Mouse (Mus musculus) skeletal muscle tissue, adult 2 months (tissue): Measurements from ENCODE around the gene Ubash3b.
A peak's percentile ranks its signal among the peaks of the same experiment; 100 is the strongest.

Experiments
- DNase-seq: peaks from one replicate; pipeline ENCODE4 v3.0.0-alpha.2; 2012; ENCODE audit warnings: low read depth, low spot score

The Ubash3b gene

DNA sequence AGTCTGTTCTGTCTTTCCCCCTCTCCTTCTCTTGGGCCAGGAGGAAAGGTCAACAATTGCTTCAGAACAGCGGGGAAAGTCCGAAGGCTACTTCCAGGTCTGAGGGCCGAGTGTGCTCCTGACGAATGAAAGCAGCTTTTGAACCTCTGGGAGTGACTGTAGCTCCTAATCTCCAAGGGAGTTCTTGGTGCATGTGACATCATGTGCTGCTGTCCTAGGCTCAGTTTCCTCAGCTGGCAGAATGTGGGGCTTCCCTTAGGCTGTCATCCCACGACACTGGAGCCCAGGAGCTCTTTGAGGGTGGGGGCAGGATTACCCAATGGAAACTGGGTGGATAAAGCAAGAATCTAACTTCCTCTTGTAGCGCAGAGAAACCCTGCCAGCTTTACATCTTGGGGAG, at the start of gene Ubash3b:
Ubash3b (minus strand) TSS at position 285 of the 400 bp plus-strand sequence.
- no peak for DNase-seq

DNA sequence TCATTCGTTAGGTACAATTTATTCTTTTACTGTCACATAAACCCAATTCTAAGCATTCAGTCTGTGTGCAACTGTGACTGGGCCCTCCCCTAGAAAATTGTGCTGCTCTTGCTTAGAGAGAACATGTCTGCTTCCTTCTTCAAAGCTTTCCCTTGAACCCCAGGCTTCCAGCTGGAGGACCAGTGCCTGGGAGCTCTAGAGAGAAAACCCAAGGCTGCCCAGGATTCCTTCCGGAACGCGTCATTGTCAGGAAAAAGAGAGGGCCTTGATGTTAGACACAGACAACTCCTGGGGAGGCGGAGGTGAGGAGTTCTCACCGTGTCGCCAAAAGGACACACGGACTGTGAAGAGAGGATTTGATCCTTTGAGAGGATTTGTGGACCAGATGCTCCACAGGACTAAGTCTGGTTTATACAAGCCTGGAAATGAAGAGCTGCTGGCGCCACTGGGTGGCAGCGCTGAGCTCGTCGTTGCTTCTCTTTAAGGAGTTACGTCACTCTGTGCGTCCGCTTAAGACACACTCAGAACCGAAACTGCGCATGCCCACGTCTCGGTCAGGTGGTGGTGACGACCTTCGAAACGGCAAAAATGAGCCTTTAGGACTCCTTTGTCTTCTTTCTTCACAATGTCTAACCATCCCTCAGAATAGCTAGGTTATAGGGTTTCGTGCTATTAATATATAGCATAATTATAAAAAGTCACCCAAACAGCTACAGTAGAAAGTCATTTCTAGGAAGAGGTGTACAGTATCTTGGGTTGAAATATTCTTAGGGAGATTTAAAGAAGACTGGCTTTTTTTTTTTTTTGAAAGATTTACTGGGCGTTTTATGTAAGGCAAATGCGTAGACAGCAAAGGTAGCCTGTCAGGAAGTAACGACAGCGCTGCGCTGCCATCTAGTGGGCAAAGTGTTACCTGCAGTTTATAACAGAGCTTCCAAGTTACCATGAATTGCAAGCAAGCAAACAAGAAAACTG, 45.9 kb upstream of the Ubash3b start:
- peak; percentile 98 for DNase-seq

DNA sequence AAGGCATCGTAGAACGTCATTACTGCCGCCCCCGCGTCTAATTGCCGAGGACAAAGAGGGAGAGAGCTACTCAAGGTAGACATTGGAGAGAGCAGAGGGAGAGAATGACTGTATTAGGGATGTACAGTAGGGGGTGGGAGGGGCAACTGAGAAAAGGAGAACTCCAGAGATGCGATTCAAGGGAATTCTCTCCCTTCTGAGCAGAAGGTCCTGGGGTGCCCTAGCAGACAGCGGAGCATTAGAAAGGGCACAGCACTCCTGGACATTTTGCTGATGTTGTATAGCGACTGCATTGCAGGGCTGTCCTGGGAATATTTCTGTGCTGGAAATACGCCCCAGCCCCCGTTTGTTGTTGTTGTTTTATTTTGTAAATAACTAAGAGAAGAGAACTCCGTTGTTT, 45.2 kb upstream of the Ubash3b start:
- DNase-seq: no peak

DNA sequence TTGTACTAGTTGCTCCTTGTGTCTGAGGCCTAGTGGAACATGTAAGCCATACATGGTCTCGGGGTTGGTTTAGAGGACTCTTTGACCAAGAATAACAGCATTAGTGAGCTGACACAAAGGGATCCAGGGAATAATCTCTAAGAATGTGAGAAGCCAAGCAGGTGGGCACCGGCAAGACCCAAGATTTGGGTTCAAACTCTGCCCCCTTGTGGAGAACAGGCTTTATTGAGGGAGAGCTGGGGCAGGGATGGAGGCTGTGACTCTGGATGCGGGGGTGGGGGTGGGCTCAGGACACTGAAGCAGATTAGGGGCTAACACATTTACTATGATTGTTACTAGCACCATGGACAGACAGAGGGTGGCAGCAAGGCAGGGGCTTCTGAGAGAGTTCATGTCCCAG, 43.8 kb upstream of the Ubash3b start:
- no peak for DNase-seq

DNA sequence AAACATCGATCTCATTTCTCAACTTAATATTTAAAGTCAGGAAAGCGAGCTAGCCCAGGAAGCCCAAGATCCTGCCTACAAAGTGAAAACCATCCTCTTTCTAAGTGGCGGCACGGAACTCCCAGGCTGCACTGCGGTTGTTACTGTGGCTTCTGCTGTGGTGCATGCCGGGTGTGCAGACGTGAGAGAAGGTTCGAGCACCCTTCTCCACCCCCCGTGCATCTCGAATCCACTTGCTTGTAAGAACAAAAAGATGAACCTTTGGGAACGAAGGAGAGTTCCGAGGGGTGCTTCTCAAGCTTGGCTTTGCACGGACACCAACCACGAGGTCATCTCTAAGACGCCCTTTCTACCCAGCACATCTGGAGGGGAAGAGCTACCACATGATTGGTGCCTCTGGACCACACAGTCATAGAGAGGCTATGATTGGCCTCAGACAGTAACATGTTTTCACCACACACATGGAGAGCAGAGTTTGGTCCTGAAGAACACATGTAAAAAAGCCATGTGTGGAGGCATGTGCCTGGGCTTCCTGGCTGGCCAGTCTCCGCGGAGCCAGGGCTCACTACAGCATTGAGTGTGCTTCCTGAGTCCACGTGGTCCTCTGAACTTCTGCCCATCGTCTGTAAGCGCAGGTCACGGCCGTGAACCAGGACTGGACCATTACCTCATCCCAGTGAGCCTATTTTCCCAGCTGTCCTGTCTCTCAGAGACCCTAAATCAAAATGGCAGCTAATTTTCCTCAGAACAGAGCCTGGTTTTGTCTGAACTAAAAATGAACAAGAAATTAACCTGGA, 38.2 kb upstream of the Ubash3b start:
- DNase-seq: no peak

DNA sequence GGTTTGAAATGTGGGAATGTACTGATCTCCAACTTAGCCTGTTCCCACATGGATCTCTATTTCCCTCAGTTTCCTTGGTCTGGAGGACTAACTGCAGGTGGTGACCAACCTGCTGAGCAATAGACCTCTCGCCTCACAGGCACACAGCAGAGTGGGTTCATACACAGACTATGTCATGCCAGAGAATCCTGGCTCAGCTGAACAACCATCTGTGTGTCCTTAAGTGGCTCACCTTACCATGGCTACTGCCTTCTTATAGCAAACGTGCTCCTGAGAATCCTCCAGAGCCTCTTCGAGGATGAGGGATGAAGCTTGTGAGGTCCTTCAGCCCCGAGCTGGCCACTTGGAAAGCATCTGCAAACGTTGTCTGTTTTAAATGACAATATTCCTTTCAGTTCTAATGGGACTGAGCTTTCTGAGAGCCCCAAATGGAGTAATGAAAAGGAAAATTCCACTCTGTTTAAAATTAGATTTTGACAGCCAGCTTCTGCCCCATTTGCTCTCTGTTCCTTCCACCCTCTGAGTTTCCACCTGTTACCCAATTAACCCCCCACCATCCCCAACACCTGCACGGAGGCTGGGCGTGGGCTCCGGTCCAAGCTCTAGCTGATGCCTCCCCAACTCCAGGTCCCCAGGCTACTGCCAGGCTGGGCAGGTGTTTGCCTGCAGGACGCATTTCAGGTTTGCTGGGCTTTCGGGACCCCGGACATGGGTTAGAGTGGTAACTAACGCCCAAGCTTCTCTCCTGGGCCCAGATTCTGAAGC, 37.2 kb upstream of the Ubash3b start:
- DNase-seq: no peak

DNA sequence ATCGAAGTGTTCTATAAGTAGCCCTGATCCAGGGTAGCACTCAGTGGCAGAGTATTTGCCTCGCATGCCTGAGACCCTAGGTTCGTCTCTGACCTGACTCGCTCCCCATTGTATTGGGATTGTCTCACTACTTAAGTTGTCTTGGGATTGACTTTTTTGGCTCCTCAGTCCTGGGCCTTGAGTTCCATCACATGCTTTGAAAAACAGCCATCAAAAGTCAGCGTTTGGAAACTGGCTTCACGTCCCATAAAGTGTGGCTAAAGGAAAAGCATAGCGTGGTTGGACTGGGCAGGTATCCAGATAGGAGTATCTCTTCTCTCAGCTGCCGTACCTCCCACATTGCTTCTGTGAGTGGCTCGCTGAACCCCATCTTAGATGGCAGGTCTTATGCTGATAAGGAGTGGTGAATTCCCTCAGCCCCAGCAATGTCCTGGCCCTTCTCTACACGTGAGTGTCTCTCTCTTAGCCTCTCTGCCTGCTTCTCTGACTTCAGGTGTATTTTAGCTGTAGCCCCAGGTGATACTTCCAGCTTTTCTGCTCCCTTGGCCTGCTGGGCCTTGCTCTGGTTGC, 34.3 kb upstream of the Ubash3b start:
- no peak for DNase-seq

DNA sequence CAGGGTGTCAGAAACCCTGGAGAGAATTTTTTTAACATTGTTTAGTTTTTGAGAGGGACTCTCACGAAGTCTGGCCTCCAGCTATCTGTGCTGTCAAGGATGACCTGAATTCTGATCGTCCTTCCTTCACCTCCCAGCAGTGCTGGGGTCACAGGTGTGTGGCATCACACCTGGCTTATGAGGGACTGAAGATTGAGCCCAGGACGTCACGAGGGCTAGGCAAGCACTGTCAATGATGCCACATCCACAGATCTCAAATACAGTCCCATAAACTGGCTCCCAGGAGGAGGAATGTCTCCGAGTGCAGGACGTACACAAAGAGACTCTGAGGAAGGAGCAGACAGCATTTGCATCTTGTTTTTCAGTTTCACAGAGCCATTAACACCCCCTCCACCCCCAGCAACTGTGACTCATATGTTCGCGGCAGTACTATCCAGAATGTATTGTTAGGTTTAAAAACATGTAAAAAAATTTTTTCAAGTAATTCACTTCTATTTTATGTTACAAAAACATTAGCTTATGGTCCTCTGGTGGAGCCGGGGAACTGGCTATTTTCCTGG, 30.2 kb upstream of the Ubash3b start:
- DNase-seq: no peak

DNA sequence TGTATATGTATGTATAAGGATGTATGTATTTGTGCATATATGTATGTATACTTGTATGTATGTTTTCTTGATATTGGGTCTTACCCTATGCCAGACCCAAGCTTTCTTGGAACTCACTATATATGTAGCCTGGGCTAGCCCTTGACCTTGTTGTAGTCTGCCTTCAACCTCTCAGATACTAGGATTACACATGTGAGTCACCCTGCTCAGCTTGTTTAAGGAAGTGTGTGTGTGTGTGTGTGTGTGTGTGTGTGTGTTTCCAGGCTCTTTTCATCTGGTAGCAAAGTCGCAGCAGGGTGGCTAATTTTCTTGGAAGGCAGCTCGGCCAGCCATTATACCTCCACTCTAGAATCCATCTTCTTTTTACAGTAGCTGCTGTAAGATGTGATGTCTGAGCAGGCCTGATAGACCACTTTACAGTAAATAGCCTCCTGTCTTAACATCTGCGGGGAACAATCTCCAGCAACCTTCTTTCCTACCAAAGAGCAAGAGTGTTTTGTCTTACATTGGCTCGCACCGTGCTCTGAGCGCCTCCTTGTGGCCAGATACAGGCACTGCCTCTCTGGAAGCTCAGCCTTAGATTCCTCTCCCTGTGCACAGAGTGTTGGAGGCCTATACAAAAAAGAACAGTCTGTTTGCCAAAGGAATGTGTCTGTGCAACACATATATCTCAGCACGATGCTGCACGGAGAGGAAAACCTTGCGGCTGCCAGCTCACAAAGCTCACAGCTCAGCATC, 29.4 kb upstream of the Ubash3b start:
- DNase-seq: peak; percentile 34

DNA sequence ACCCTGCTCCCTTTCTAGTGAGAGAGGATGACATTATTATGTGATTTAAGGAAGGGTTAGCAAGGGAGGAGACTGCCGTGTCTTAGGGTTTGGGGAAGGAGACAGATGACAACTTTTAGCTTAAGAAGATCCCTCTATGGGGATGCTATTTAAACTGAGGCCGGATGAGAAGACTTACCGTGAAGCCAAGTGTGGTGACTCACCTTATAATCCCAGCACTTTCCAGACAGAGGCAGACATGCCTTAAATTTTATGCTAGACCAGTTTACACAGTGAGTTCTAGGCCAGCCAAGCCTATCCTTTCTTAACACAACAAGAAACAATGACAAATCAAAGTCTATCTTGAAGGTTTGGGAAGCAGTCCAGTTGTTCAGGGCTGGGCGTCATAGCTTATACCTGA, 26.4 kb upstream of the Ubash3b start:
- DNase-seq: no peak

DNA sequence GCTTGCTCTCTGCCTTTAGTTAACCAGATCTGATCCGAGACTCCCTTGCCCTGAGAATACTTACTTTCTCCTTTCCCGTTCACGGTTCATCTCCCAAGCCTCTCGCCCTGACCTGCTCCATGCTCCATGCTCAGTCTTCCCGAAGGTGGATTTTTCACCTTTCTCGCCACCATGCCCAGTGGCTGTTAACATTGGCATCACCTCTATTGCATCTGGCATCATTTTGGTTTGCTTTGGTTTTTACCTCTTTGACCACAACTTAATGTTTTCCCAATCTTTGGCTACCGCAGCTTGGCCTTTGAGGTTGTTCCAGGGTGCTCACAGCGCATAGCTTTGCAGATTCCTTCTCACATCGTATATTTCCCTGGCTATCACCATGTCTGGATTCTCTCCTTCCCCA, 26.0 kb upstream of the Ubash3b start:
- no peak for DNase-seq

DNA sequence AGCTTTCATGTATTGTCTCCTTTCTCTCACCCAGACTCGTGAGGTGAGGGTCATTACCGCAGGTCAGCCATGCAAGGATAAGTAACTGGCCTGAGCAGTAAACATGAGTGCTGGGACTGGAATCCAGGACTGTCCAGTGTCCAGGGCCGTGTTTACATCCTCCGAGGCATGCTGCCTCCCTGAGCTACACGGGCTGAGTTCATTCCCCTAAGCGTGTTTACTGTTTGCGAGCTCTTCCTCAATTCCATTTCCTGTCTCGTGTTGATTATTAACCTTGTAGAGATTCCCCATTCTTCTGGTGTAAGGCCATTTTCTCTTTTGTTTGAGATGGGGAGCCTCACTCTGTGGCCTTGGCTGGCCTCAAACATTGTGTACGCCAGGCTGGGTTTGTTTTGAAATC, 23.8 kb upstream of the Ubash3b start:
- DNase-seq: no peak

DNA sequence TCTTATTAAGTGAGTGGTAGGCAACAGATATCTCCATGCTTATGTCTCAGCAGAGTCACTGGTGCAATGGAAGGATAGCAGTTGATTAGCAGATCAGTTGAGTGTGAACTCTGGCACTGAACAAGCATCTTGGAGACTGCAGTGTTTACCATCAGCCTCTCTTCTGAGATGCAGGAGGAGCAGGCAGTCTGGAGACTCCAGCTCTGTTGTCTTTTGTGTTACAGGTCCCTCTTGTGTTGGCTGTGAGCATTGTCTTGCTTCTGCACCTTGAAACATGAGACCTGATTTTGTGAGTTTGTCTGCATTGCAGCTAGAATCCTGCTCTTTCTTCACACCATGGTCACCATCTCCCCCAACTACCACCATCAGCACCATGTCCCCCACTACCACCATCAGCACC, 21.1 kb upstream of the Ubash3b start:
- DNase-seq: peak; percentile 19

DNA sequence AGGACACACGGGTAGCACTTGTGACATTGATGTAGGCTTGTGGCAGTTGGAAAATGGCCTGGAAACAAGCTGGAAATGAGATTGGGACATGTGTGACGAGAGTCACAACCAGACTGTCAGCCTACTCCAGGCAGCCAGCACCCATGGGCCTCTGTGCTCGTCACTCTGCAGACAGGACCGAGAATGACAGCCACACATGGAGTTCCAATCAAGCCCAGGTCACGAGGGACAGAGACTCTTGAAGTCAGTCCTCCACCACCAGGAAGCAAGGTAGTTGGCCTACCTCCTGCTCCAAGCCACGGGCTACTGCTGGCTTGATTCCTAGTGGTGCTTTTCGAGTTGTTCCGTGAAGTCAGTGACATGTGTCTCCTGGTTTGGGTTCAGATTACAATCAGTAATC, 20.3 kb upstream of the Ubash3b start:
- DNase-seq: no peak

DNA sequence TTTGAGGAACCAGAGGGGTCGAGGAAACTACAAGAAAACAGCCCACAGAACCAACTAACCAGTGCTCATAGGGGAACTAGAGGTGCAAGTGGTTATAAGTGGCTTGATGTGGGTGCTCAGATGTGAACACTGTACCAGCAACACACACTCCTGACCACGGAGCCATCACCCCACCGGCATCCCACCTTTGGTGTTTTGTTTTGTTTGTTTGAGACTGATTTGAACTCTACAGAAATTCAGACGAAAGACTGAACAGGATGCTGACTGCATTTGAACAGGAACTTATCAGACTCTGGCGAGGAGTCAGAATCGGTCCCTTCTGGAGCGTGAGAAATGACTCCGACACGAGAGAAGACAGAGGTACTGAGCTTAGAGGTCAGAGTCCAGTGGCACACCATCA, 19.9 kb upstream of the Ubash3b start:
- no peak for DNase-seq

DNA sequence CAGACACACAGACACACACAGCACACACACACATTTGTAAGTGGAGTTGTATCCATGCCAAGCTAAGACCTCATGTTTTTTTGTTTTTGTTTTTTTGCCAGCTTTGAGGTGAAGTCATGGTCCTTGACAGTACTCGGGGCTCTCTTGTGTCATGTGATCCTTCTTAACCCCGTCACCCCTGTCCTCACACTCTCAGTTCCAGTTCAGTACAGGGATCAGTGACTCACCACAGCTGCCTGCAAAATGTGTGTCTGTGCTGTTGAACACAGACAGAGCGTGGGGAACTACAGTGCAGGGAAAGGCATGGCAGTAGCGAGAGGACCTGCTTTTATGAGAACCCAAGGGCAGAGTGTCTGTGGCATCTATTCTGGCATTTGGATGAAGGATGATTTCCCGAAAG, 17.6 kb upstream of the Ubash3b start:
- no peak for DNase-seq

DNA sequence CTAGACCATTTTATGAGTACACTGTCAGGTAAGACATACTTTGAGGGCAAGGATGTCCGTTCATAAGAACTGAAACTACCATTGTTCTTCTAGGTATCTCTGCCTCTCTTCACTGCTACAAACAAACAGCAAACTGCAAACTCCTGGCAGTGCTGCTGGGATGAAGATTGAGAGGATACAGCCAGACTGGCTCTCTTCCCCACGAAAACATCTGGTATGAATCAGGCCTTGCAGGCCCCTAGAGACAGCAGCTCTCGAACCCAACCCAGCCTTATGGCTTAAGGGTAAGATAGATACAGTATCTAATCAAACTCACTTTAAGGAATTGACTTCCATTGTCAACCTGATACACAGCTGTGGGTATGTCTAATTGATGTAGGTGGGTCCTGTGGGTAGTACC, 11.7 kb upstream of the Ubash3b start:
- peak; percentile 19 for DNase-seq

DNA sequence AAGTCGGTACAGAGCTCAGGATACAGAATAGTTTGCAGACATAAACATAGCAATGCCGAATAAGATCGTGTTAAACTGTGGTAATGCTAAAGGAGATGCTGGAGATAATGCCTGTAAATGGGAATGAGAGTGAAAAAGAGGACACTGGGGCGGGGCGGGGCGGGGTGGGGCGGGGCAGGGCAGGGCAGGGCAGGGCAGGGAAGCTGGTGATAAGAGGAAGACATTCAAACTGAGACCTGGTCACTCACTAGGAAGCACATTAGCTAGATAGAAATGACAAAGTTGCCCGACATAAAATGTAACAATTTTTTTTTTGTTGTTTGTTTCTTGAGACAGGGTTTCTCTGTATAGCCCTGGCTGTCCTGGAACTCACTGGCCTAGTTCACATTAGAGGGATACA, 10.9 kb upstream of the Ubash3b start:
- no peak for DNase-seq

DNA sequence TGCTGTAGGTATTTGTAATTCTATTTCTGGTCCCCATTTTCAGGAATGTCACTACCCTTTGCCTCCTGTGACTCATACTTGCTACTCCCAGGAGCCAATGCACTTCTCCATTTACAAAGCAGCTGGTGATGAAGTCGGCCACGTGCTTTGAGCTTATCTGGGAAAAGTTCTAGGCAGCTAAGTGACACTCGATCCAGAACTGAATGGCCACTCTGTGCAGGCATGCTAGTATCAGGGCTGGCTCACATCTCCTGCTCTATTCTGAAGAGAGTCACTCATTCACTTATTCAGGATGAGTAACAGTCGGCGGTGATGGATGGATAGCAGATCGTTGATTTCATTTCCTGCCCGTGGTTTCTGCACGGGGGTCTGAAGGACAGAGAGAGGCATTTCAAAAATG, 8.5 kb upstream of the Ubash3b start:
- DNase-seq: no peak

DNA sequence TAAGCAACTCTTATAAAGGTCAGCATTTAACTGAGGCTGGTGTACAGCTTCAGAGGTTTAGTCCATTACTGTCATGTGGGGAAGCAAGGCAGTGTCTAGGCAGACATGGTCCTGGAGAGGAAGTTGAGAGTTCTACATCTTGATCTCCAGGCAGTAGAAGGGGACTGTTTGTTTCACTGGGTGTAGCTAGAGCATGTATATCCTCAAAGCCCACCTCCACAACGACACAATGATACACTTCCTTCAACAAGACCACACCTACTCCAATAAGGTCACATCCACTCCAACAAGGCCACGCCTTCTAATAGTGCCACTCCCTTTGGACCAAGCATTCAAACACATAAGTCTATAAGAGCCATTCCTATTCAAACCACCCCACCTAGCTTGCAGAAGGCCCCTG, 7.2 kb upstream of the Ubash3b start:
- DNase-seq: no peak

DNA sequence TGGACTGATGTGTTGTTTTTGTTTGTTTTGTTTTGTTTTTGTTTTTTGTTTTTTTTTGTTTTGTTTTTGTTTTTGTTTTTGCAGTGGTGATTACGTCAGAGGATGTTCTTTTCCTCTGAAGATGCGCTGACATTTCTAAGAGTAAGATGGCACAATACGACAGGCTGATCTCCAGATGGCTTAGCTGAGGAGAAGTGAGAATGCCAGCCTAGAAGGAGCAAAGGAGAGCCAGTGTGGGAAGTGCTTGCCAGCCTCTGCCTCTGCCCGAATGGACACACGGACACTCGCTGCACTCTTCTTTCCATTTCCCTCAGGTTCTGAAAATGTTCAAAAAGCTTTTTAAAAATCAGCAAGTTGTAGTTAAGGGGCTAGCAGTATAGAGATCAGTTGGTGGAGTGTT, 6.7 kb upstream of the Ubash3b start:
- DNase-seq: no peak
